Mouse (Mus musculus) hindbrain, embryonic 10.5 days (tissue): Measurements from ENCODE around the gene Catspere2. TPM values are rescaled to one million over a fixed set of nuclear protein-coding genes. Genes with fewer than 3 reads are reported as not detected.
A peak's percentile ranks its signal among the peaks of the same experiment; 100 is the strongest.
"Not testable (repeated sequence)": the region's sequence is repeated elsewhere in the genome, so short reads cannot be mapped to it uniquely, and the experiment has no call there.

ENCODE experiments used
- DNase-seq: peaks from one replicate; pipeline ENCODE4 v3.0.0-alpha.2; 2017; ENCODE audit warnings: low spot score
- H3K27ac ChIP-seq: fragments of 300-500 bp; sonication (generic); 2 replicates; pipeline ENCODE4 v1.5.1; 2016; ENCODE audit warnings: mild to moderate bottlenecking, moderate library complexity
- H3K27me3 ChIP-seq: fragments of 300-500 bp; sonication (generic); 2 replicates; pipeline ENCODE4 v1.6.1; 2016; ENCODE audit warnings: mild to moderate bottlenecking; ENCODE audit not compliant: poor library complexity, insufficient read depth, severe bottlenecking
- H3K36me3 ChIP-seq: fragments of 300-500 bp; sonication (generic); 2 replicates; pipeline ENCODE4 v1.6.1; 2016; ENCODE audit warnings: mild to moderate bottlenecking, moderate library complexity
- H3K4me1 ChIP-seq: fragments of 300-500 bp; sonication (generic); replicated peaks from 2 replicates; pipeline ENCODE4 v1.6.1; 2016; ENCODE audit warnings: mild to moderate bottlenecking
- H3K4me3 ChIP-seq: fragments of 300-500 bp; sonication (generic); 2 replicates; pipeline ENCODE4 v1.5.1; 2016; ENCODE audit warnings: mild to moderate bottlenecking, moderate library complexity
- H3K9me3 ChIP-seq: fragments of 300-500 bp; sonication (generic); 2 replicates; pipeline ENCODE4 v1.6.1; 2016; ENCODE audit warnings: mild to moderate bottlenecking, moderate library complexity
- WGBS: fragments of 180-500 bp; shearing (Covaris S2); methylation state at CpG from one replicate; pipeline ENCODE4 v1.1.7; 2016; 5-methylcytosine and 5-hydroxymethylcytosine counted together
- polyA plus RNA-seq: library from polyadenylated mRNA; unstranded; fragments of >200 nt; fragmentation: Nextera tagmentation; extraction: Ambion mirVana; gene quantifications from 2 replicates; pipeline ENCODE4 v1.2.1, GENCODE M21; 2016

Gene Catspere2
- polyA plus RNA-seq, 1 experiment from 2014 or later: 0.16 TPM

GRCm38 (mm10) chr1:178185591-178185990 lies 202.4 kb downstream of the Catspere2 start:
- no peak for DNase-seq
- Histone ChIP-seq H3K4me3 (no peak overlapping the region), H3K36me3 (no peaks in the 10 kb centered on the region)

GRCm38 (mm10) chr1:178187216-178187791 lies 204.1 kb downstream of the Catspere2 start, which contains the start of gene Desi2:
Gene Desi2 (plus strand): TSS chr1:178187417.
- peak within 1 kb of the TSS; percentile 84 for H3K27ac ChIP-seq
- WGBS: under 1% methylated on average over 37 of the region's 37 CpGs
- not testable (repeated sequence) for H3K9me3 ChIP-seq, H3K27me3 ChIP-seq, H3K36me3 ChIP-seq
- H3K4me3 ChIP-seq: peak within 1 kb of the TSS; percentile 63
- peaks cover 11% of the 10 kb centered on the region for H3K4me1 ChIP-seq
- peak; percentile 94 for DNase-seq

More at GRCm38 (mm10) chr1:178185591-178185990, 202.4 kb downstream of the Catspere2 start:
- Histone ChIP-seq H3K27me3 (no peaks in the 10 kb centered on the region), H3K27ac (no peak overlapping the region), H3K9me3 (0 out of 2 replicates have a peak, but pooled peaks cover 3% of the 10 kb centered on the region), H3K4me1 (peaks cover 11% of the 10 kb centered on the region)

- WGBS: 0% methylated on average over 28 of the region's 38 CpGs
- H3K36me3 ChIP-seq, H3K9me3 ChIP-seq, H3K27me3 ChIP-seq: not testable (repeated sequence)
- Histone ChIP-seq H3K27ac (peak overlapping the region; percentile 84), H3K4me3 (peak overlapping the region; percentile 63), H3K4me1 (peaks cover 11% of the 10 kb centered on the region)
- peak; percentile 83 for DNase-seq
These were observed 204.6 kb downstream of the Catspere2 start for GRCm38 (mm10) chr1:178187810-178188209.

GRCm38 (mm10) chr1:178188386-178188785 lies 205.2 kb downstream of the Catspere2 start:
- H3K27ac ChIP-seq: no peak overlapping the region
- peak; percentile 5 for DNase-seq
- no peaks in the 10 kb centered on the region for H3K27me3 ChIP-seq
- peaks cover 11% of the 10 kb centered on the region for H3K4me1 ChIP-seq
- H3K9me3 ChIP-seq: no peaks in the 10 kb centered on the region
- peak overlapping the region; percentile 48 for H3K4me3 ChIP-seq
- 9% methylated on average over 13 of the region's 13 CpGs for WGBS
- H3K36me3 ChIP-seq: no peaks in the 10 kb centered on the region

GRCm38 (mm10) chr1:178205701-178206325 lies 222.6 kb downstream of the Catspere2 start:
- Histone ChIP-seq H3K4me1 (no peaks in the 10 kb centered on the region), H3K4me3 (no peak overlapping the region), H3K27me3 (no peaks in the 10 kb centered on the region), H3K36me3 (no peaks in the 10 kb centered on the region; the same call in 1 of the 2 replicates), H3K27ac (no peak overlapping the region), H3K9me3 (0 out of 2 replicates have a peak, but pooled peaks cover 10% of the 10 kb centered on the region)
- WGBS: 93% methylated on average over 10 of the region's 10 CpGs
- DNase-seq: no peak

GRCm38 (mm10) chr1:178207856-178208255 lies 224.6 kb downstream of the Catspere2 start:
- H3K27me3 ChIP-seq, DNase-seq: not testable (repeated sequence)
- WGBS: 73% methylated on average over 4 of the region's 4 CpGs

GRCm38 (mm10) chr1:178209966-178210365 lies 226.7 kb downstream of the Catspere2 start:
- no peaks in the 10 kb centered on the region for H3K36me3 ChIP-seq
- H3K27me3 ChIP-seq: no peaks in the 10 kb centered on the region
- no peaks in the 10 kb centered on the region for H3K9me3 ChIP-seq
- DNase-seq: no peak
- H3K27ac ChIP-seq: no peak overlapping the region
- H3K4me1 ChIP-seq: no peaks in the 10 kb centered on the region
- no peak overlapping the region for H3K4me3 ChIP-seq

More at GRCm38 (mm10) chr1:178207856-178208255, 224.6 kb downstream of the Catspere2 start:
- not testable (repeated sequence) for H3K27ac ChIP-seq, H3K4me1 ChIP-seq, H3K4me3 ChIP-seq, H3K9me3 ChIP-seq, H3K36me3 ChIP-seq

GRCm38 (mm10) chr1:178217157-178217556 lies 233.9 kb downstream of the Catspere2 start:
- no peak for DNase-seq
- no peak overlapping the region for H3K4me3 ChIP-seq
- H3K27me3 ChIP-seq: no peaks in the 10 kb centered on the region
- H3K27ac ChIP-seq: no peak overlapping the region
- no peaks in the 10 kb centered on the region for H3K36me3 ChIP-seq
- no peaks in the 10 kb centered on the region for H3K9me3 ChIP-seq
- H3K4me1 ChIP-seq: no peaks in the 10 kb centered on the region

- H3K4me1 ChIP-seq: no peaks in the 10 kb centered on the region
- H3K27ac ChIP-seq: no peak overlapping the region
- H3K4me3 ChIP-seq: no peak overlapping the region
- H3K9me3 ChIP-seq: no peaks in the 10 kb centered on the region
- no peak for DNase-seq
- peaks cover 3% of the 10 kb centered on the region; the same call in 1 of the 2 replicates for H3K36me3 ChIP-seq
- no peaks in the 10 kb centered on the region for H3K27me3 ChIP-seq
These were observed 235.1 kb downstream of the Catspere2 start for GRCm38 (mm10) chr1:178218305-178218704.

GRCm38 (mm10) chr1:178219166-178220077 lies 236.2 kb downstream of the Catspere2 start:
- H3K4me1 ChIP-seq: no peaks in the 10 kb centered on the region
- peaks cover 4% of the 10 kb centered on the region; the same call in 1 of the 2 replicates for H3K36me3 ChIP-seq
- H3K27ac ChIP-seq: no peak overlapping the region
- 0 out of 2 replicates have a peak, but pooled peaks cover 8% of the 10 kb centered on the region for H3K9me3 ChIP-seq
- DNase-seq: no peak
- 85% methylated on average over 5 of the region's 5 CpGs for WGBS
- H3K27me3 ChIP-seq: no peaks in the 10 kb centered on the region
- H3K4me3 ChIP-seq: no peak overlapping the region
